ENCODE assay signal across 9 mouse cellular contexts in the genomic region with DNA sequence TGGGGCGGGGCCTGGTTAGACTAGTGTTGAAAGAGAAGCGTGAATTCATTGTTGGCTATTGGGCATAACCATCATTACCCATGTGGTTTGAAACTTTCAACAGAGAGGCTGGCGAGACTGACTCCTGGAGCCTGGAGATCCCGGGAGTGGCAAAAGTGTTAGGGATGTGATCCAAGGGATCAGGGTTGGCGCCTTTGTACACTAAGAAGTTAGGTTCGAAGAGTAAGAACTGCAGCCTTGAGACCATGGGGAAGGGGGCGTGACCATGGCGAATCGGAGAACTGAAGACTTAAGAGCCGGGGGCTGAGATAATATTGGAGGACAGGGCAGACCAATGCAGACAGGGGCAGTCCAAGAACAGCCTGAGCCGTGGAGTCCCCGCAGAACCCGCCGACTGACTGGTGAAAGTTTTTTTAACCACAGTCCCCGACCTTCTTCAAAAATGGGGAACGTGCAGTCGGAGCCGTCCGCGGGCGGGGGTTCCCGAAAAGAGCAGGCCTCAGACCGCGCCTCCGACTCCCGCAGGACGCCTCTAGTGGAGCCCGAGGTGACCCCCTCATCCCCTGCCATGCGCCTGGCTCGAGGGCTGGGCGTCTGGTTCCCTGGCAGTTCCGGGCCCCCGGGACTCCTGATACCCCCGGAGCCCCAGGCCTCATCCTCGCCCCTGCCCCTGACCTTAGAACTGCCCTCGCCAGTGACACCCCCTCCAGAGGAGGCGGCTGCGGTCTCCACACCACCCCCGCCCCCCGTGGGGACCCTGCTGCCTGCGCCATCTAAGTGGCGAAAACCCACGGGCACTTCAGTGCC. TPM values are rescaled to one million over a fixed set of nuclear protein-coding genes. Genes with fewer than 3 reads are reported as not detected.
DNase-seq lines count a peak whose midpoint lies in the region; ATAC-seq and TF ChIP-seq lines count a peak whose summit lies in the region.
"Had no signal": no experiment of that assay in that cellular context is flagged by ENCODE, and none has a peak within 500 bp of the region (broad histone marks: within the 10 kb centered on the region; RNA-seq: fewer than 3 reads in every experiment).

No protein-coding gene starts in this region.

- intact Hi-C loops in left cerebral cortex, postnatal 25 days (cut with DNase I): loop anchor here (10.0 kb wide), 1 partner anchor 124 kb away; no protein-coding TSS in a partner anchor

- DNase-seq in lung, postnatal 0 days (ENCODE audit: low spot score): peak; percentile 75
- no peak for DNase-seq in left cerebral cortex, postnatal 25 days (ENCODE audit: low spot score in 2 of 2)

- WGBS in embryonic facial prominence, embryonic 13.5 days: 1% methylated on average over 43 of the region's 43 CpGs
- WGBS in hindbrain, embryonic 15.5 days: under 1% methylated on average over 43 of the region's 43 CpGs
- 1% methylated on average over 34 of the region's 43 CpGs for WGBS in lung, postnatal 0 days
- WGBS in small intestine, adult 2 months: 2% methylated on average over 43 of the region's 43 CpGs

- 0 out of 2 replicates have a peak overlapping the region, but pooled peaks have one; percentile 69 for H3K27ac ChIP-seq in embryonic facial prominence, embryonic 13.5 days
- H3K27ac ChIP-seq in hindbrain, embryonic 15.5 days (replicated peaks): no peak overlapping the region
- no peak overlapping the region for H3K27ac ChIP-seq in lung, postnatal 0 days (ENCODE audit: low read length)
- H3K27ac ChIP-seq in small intestine, adult 2 months (ENCODE audit: insufficient read depth, low read depth, low read length): no peak overlapping the region

- H3K4me2 ChIP-seq in embryonic facial prominence, embryonic 13.5 days: peak overlapping the region; percentile 88
- peak overlapping the region; percentile 65 for H3K4me2 ChIP-seq in hindbrain, embryonic 15.5 days
- H3K4me2 ChIP-seq in lung, postnatal 0 days (replicated peaks; ENCODE audit: low read depth, low read length): peak overlapping the region; percentile 71

- no peak for TF ChIP-seq CTCF in lung, postnatal 0 days (IDR thresholded peaks at IDR 0.05)
- no peak for TF ChIP-seq CTCF in small intestine, adult 2 months (IDR thresholded peaks at IDR 0.05; ENCODE audit: extremely low read depth, insufficient read length, insufficient replicate concordance, low read depth, low read length)

- H3K36me3 ChIP-seq in erythroblast, embryonic 14.5 days (ENCODE audit: control insufficient read depth): peaks cover 39% of the 10 kb centered on the region
- H3K36me3 ChIP-seq in embryonic facial prominence, embryonic 13.5 days: peaks cover 34% of the 10 kb centered on the region
- H3K36me3 ChIP-seq in hindbrain, embryonic 15.5 days: peaks cover 35% of the 10 kb centered on the region
- H3K36me3 ChIP-seq in lung, postnatal 0 days (ENCODE audit: insufficient read depth, low read length): peaks cover 23% of the 10 kb centered on the region
- peaks cover 26% of the 10 kb centered on the region for H3K36me3 ChIP-seq in small intestine, adult 2 months (ENCODE audit: control insufficient read depth, insufficient read depth, low read length)

- no peak for TF ChIP-seq EP300 in lung, postnatal 0 days (IDR thresholded peaks at IDR 0.05)

- no peak for TF ChIP-seq POLR2A in small intestine, adult 2 months (IDR thresholded peaks at IDR 0.05; ENCODE audit: low read depth, low read length)

- H3K27me3 ChIP-seq in erythroblast, embryonic 14.5 days (ENCODE audit: control insufficient read depth): peaks cover 77% of the 10 kb centered on the region
- peaks cover 53% of the 10 kb centered on the region for H3K27me3 ChIP-seq in embryonic facial prominence, embryonic 13.5 days
- peaks cover 42% of the 10 kb centered on the region for H3K27me3 ChIP-seq in hindbrain, embryonic 15.5 days
- peaks cover 16% of the 10 kb centered on the region for H3K27me3 ChIP-seq in lung, postnatal 0 days (replicated peaks; ENCODE audit: insufficient read depth, low read length)
- peaks cover 34% of the 10 kb centered on the region for H3K27me3 ChIP-seq in small intestine, adult 2 months (ENCODE audit: control insufficient read depth, insufficient read depth, low read length)
- H3K27me3 ChIP-seq: Patski had no signal

- peaks cover 34% of the 10 kb centered on the region for H3K4me1 ChIP-seq in erythroblast, embryonic 14.5 days (ENCODE audit: control insufficient read depth)
- H3K4me1 ChIP-seq in embryonic facial prominence, embryonic 13.5 days: peaks cover 41% of the 10 kb centered on the region
- H3K4me1 ChIP-seq in hindbrain, embryonic 15.5 days (replicated peaks): peaks cover 34% of the 10 kb centered on the region
- peaks cover 11% of the 10 kb centered on the region for H3K4me1 ChIP-seq in lung, postnatal 0 days (ENCODE audit: insufficient read depth, low read depth, low read length)
- peaks cover 20% of the 10 kb centered on the region for H3K4me1 ChIP-seq in small intestine, adult 2 months (ENCODE audit: control insufficient read depth, insufficient read depth, insufficient read length, low read length)

- peak overlapping the region; percentile 76 for H3K9ac ChIP-seq in embryonic facial prominence, embryonic 13.5 days
- peak overlapping the region; percentile 20; the same call in 1 of the 2 replicates for H3K9ac ChIP-seq in hindbrain, embryonic 15.5 days
- H3K9ac ChIP-seq in lung, postnatal 0 days (replicated peaks; ENCODE audit: low read depth): 0 out of 2 replicates have a peak overlapping the region, but pooled peaks have one; percentile 9

- no peak for ATAC-seq in erythroblast, adult 5-6 weeks (replicated peaks; ENCODE audit: low FRiP score, poor library complexity, severe bottlenecking)
- ATAC-seq in CD4-positive, CD25-positive, alpha-beta regulatory T cell, adult 4 months: peak; percentile 39
- no peak for ATAC-seq in embryonic facial prominence, embryonic 13.5 days (ENCODE audit: insufficient number of reproducible peaks, insufficient read depth, low FRiP score, low TSS enrichment, low read depth)
- ATAC-seq in hindbrain, embryonic 15.5 days (ENCODE audit: low FRiP score, low read depth): no peak
- peak; percentile 22; the same call in 1 of the 2 replicates for ATAC-seq in lung, postnatal 0 days

- H3K4me3 ChIP-seq in erythroblast, embryonic 14.5 days (replicated peaks): peak overlapping the region; percentile 52
- H3K4me3 ChIP-seq in embryonic facial prominence, embryonic 13.5 days: peak overlapping the region; percentile 68
- peak overlapping the region; percentile 81 for H3K4me3 ChIP-seq in hindbrain, embryonic 15.5 days
- peak overlapping the region; percentile 44 for H3K4me3 ChIP-seq in lung, postnatal 0 days (ENCODE audit: low read depth, low read length)
- peak overlapping the region; percentile 81 for H3K4me3 ChIP-seq in small intestine, adult 2 months (ENCODE audit: low read depth, low read length)

- H3K9me3 ChIP-seq in erythroblast, embryonic 14.5 days (ENCODE audit: control insufficient read depth, low read length): peaks cover 8% of the 10 kb centered on the region; the same call in 1 of the 2 replicates
- no peaks in the 10 kb centered on the region for H3K9me3 ChIP-seq in embryonic facial prominence, embryonic 13.5 days
- no peaks in the 10 kb centered on the region for H3K9me3 ChIP-seq in hindbrain, embryonic 15.5 days
- H3K9me3 ChIP-seq in lung, postnatal 0 days (ENCODE audit: low read length): no peaks in the 10 kb centered on the region

RNA-seq across cellular contexts. Expression of a gene that starts 0.7 kb away (rescaled TPM):
- 0.03 and 0.04 TPM in 2 replicates for polyA plus RNA-seq in erythroblast, embryonic 14.5 days (2012)
- total RNA-seq in erythroblast, adult 5-6 weeks (2015; ENCODE audit: low replicate concordance): 0.77 and 0.84 TPM in 2 replicates
- 0.84 and 0.85 TPM in 2 replicates for total RNA-seq in erythroblast, adult 5-6 weeks (2017; ENCODE audit: low replicate concordance)
- polyA plus RNA-seq in CD4-positive, CD25-positive, alpha-beta regulatory T cell, adult 4 months (2017; shearing (Covaris generic)): under 1 TPM in 1 of 2 experiments, not detected in 1; 0.42 TPM
- polyA plus RNA-seq in embryonic facial prominence, embryonic 13.5 days (2015; fragmentation: Nextera tagmentation; extraction: Ambion mirVana): 4.5 and 4.9 TPM in 2 replicates
- polyA plus RNA-seq in hindbrain, embryonic 15.5 days (2015; fragmentation: Nextera tagmentation; extraction: Ambion mirVana): 9.5 and 11.9 TPM in 2 replicates
- 0.95 and 0.98 TPM in 2 replicates for polyA plus RNA-seq in lung, postnatal 0 days (2015; fragmentation: Nextera tagmentation; extraction: Ambion mirVana)
- 1.2 and 1.9 TPM in 2 replicates for polyA plus RNA-seq in small intestine, adult 2 months (2012; rRNA removed)
- 10 to 100 TPM; 52.3 to 57.9 TPM for total RNA-seq in left cerebral cortex, postnatal 25 days (2021)

RNA-seq across cellular contexts. Expression of a gene that starts 0.9 kb away (rescaled TPM):
- 0.07 TPM in 1 of 2 replicates, not detected in the other for polyA plus RNA-seq in erythroblast, embryonic 14.5 days (2012)
- total RNA-seq in erythroblast, adult 5-6 weeks (2015; ENCODE audit: low replicate concordance): not detected in 2 replicates
- total RNA-seq in erythroblast, adult 5-6 weeks (2017; ENCODE audit: low replicate concordance): not detected in 2 replicates
- polyA plus RNA-seq in CD4-positive, CD25-positive, alpha-beta regulatory T cell, adult 4 months (2017; shearing (Covaris generic)): not detected
- 0.51 and 1.3 TPM in 2 replicates for polyA plus RNA-seq in embryonic facial prominence, embryonic 13.5 days (2015; fragmentation: Nextera tagmentation; extraction: Ambion mirVana)
- 0.46 and 0.70 TPM in 2 replicates for polyA plus RNA-seq in hindbrain, embryonic 15.5 days (2015; fragmentation: Nextera tagmentation; extraction: Ambion mirVana)
- polyA plus RNA-seq in lung, postnatal 0 days (2015; fragmentation: Nextera tagmentation; extraction: Ambion mirVana): 0.11 and 0.44 TPM in 2 replicates
- polyA plus RNA-seq in small intestine, adult 2 months (2012; rRNA removed): 0.74 and 0.88 TPM in 2 replicates
- 1 to 10 TPM; 1.0 to 1.1 TPM for total RNA-seq in left cerebral cortex, postnatal 25 days (2021)

RNA-seq across cellular contexts. Expression of a gene that starts 9.5 kb away (rescaled TPM):
- 11.2 and 15.7 TPM in 2 replicates for polyA plus RNA-seq in erythroblast, embryonic 14.5 days (2012)
- 37.1 and 71.3 TPM in 2 replicates for total RNA-seq in erythroblast, adult 5-6 weeks (2015; ENCODE audit: low replicate concordance)
- total RNA-seq in erythroblast, adult 5-6 weeks (2017; ENCODE audit: low replicate concordance): 50.2 and 52.3 TPM in 2 replicates
- 100 to 1,000 TPM; 163 to 175 TPM for polyA plus RNA-seq in CD4-positive, CD25-positive, alpha-beta regulatory T cell, adult 4 months (2017; shearing (Covaris generic))
- polyA plus RNA-seq in embryonic facial prominence, embryonic 13.5 days (2015; fragmentation: Nextera tagmentation; extraction: Ambion mirVana): 252 and 273 TPM in 2 replicates
- 272 and 274 TPM in 2 replicates for polyA plus RNA-seq in hindbrain, embryonic 15.5 days (2015; fragmentation: Nextera tagmentation; extraction: Ambion mirVana)
- polyA plus RNA-seq in lung, postnatal 0 days (2015; fragmentation: Nextera tagmentation; extraction: Ambion mirVana): 234 and 250 TPM in 2 replicates
- 73.0 and 127 TPM in 2 replicates for polyA plus RNA-seq in small intestine, adult 2 months (2012; rRNA removed)
- total RNA-seq in left cerebral cortex, postnatal 25 days (2021): 100 to 1,000 TPM; 137 to 145 TPM

RNA-seq across cellular contexts. Expression of a gene that starts 14.9 kb away (rescaled TPM):
- 1.1 TPM in 2 replicates for polyA plus RNA-seq in erythroblast, embryonic 14.5 days (2012)
- 2.1 and 4.6 TPM in 2 replicates for total RNA-seq in erythroblast, adult 5-6 weeks (2015; ENCODE audit: low replicate concordance)
- 1.5 and 2.7 TPM in 2 replicates for total RNA-seq in erythroblast, adult 5-6 weeks (2017; ENCODE audit: low replicate concordance)
- 1 to 10 TPM; 8.3 to 9.4 TPM for polyA plus RNA-seq in CD4-positive, CD25-positive, alpha-beta regulatory T cell, adult 4 months (2017; shearing (Covaris generic))
- 16.0 and 17.6 TPM in 2 replicates for polyA plus RNA-seq in embryonic facial prominence, embryonic 13.5 days (2015; fragmentation: Nextera tagmentation; extraction: Ambion mirVana)
- polyA plus RNA-seq in hindbrain, embryonic 15.5 days (2015; fragmentation: Nextera tagmentation; extraction: Ambion mirVana): 33.0 and 37.9 TPM in 2 replicates
- 35.7 and 40.2 TPM in 2 replicates for polyA plus RNA-seq in lung, postnatal 0 days (2015; fragmentation: Nextera tagmentation; extraction: Ambion mirVana)
- polyA plus RNA-seq in small intestine, adult 2 months (2012; rRNA removed): 72.6 and 216 TPM in 2 replicates
- total RNA-seq in left cerebral cortex, postnatal 25 days (2021): 10 to 100 TPM; 35.9 to 40.6 TPM

RNA-seq across cellular contexts. Expression of a gene that starts 36.3 kb away (rescaled TPM):
- 0.03 TPM in 1 of 2 replicates, not detected in the other for polyA plus RNA-seq in erythroblast, embryonic 14.5 days (2012)
- 3.5 and 23.4 TPM in 2 replicates for total RNA-seq in erythroblast, adult 5-6 weeks (2015; ENCODE audit: low replicate concordance)
- total RNA-seq in erythroblast, adult 5-6 weeks (2017; ENCODE audit: low replicate concordance): 4.7 and 5.5 TPM in 2 replicates
- 1 to 10 TPM; 1.1 to 3.2 TPM for polyA plus RNA-seq in CD4-positive, CD25-positive, alpha-beta regulatory T cell, adult 4 months (2017; shearing (Covaris generic))
- polyA plus RNA-seq in embryonic facial prominence, embryonic 13.5 days (2015; fragmentation: Nextera tagmentation; extraction: Ambion mirVana): 1.3 and 1.8 TPM in 2 replicates
- 0.87 and 0.91 TPM in 2 replicates for polyA plus RNA-seq in hindbrain, embryonic 15.5 days (2015; fragmentation: Nextera tagmentation; extraction: Ambion mirVana)
- 1.3 and 2.4 TPM in 2 replicates for polyA plus RNA-seq in lung, postnatal 0 days (2015; fragmentation: Nextera tagmentation; extraction: Ambion mirVana)
- 3.3 TPM in 2 replicates for polyA plus RNA-seq in small intestine, adult 2 months (2012; rRNA removed)
- total RNA-seq in left cerebral cortex, postnatal 25 days (2021): 1 to 10 TPM; 1.1 to 1.8 TPM

Comparison
In these comparisons a context has a peak if more than half of its experiments do, and no peak if none do; other contexts are left out.
1. ATAC-seq: peak in CD4-positive, CD25-positive, alpha-beta regulatory T cell, adult 4 months (single experiment) and lung, postnatal 0 days (single experiment); none in erythroblast, adult 5-6 weeks (single experiment), embryonic facial prominence, embryonic 13.5 days (single experiment) and hindbrain, embryonic 15.5 days (single experiment).
2. H3K9ac ChIP-seq: peak in every context shown above with its lines; median percentile 76 in embryonic facial prominence, embryonic 13.5 days; 20 in hindbrain, embryonic 15.5 days; 9 in lung, postnatal 0 days.
3. Peak in every context shown above with its lines, with median percentiles within 50 percentile points of each other: H3K4me3 ChIP-seq and H3K4me2 ChIP-seq.